Mouse (Mus musculus) lung, embryonic 16.5 days (tissue): ENCODE results near the gene Lrrc59. TPM values are rescaled to one million over a fixed set of nuclear protein-coding genes. Genes with fewer than 3 reads are reported as not detected.
"Not testable (repeated sequence)": the region's sequence is repeated elsewhere in the genome, so short reads cannot be mapped to it uniquely, and the experiment has no call there.

Experiments used
- ATAC-seq: fragments of 200-750 bp; cut with Nextera tagmentation; 2 replicates; pipeline ENCODE4 v1.8.0; 2017; ENCODE audit warnings: low read depth, mild to moderate bottlenecking, moderate library complexity
- H3K27ac ChIP-seq: fragments of 300-500 bp; sonication (generic); 2 replicates; pipeline ENCODE4 v1.5.1; 2014; ENCODE audit warnings: mild to moderate bottlenecking, control low read depth, low read length
- H3K27me3 ChIP-seq: fragments of 300-500 bp; sonication (generic); 2 replicates; pipeline ENCODE4 v1.6.1; 2014; ENCODE audit warnings: low read depth, low read length, mixed read lengths; ENCODE audit not compliant: control insufficient read depth, insufficient read depth
- H3K36me3 ChIP-seq: fragments of 300-500 bp; sonication (generic); 2 replicates; pipeline ENCODE4 v1.6.1; 2014; ENCODE audit warnings: low read length; ENCODE audit not compliant: control insufficient read depth, insufficient read depth
- H3K4me1 ChIP-seq: fragments of 300-500 bp; sonication (generic); replicated peaks from 2 replicates; pipeline ENCODE4 v1.6.1; 2014; ENCODE audit warnings: low read length, mixed read lengths; ENCODE audit not compliant: control insufficient read depth, insufficient read depth
- H3K4me2 ChIP-seq: fragments of 300-500 bp; sonication (generic); 2 replicates; pipeline ENCODE4 v1.6.1; 2014; ENCODE audit warnings: low read depth, low read length, control low read depth
- H3K4me3 ChIP-seq: fragments of 300-500 bp; sonication (generic); 2 replicates; pipeline ENCODE4 v1.5.1; 2014; ENCODE audit warnings: mild to moderate bottlenecking, low read length, control low read depth
- H3K9ac ChIP-seq: fragments of 300-500 bp; sonication (generic); 2 replicates; pipeline ENCODE4 v1.6.1; 2014; ENCODE audit warnings: low read length, control low read depth
- H3K9me3 ChIP-seq: fragments of 300-500 bp; sonication (generic); 2 replicates; pipeline ENCODE4 v1.6.1; 2016; ENCODE audit warnings: low read length; ENCODE audit not compliant: control insufficient read depth
- WGBS: fragments of 180-500 bp; shearing (Covaris S2); extraction: QIAGEN DNeasy Blood & Tissue Kit; methylation state at CpG from one replicate; pipeline ENCODE4 v1.1.7; 2014; 5-methylcytosine and 5-hydroxymethylcytosine counted together
- polyA plus RNA-seq: library from polyadenylated mRNA; unstranded; fragments of >200 nt; fragmentation: Nextera tagmentation; extraction: Ambion mirVana; gene quantifications from 2 replicates; pipeline ENCODE4 v1.2.1, GENCODE M21; 2015

The Lrrc59 gene
- polyA plus RNA-seq, 1 experiment from 2014 or later = 167 TPM

DNA sequence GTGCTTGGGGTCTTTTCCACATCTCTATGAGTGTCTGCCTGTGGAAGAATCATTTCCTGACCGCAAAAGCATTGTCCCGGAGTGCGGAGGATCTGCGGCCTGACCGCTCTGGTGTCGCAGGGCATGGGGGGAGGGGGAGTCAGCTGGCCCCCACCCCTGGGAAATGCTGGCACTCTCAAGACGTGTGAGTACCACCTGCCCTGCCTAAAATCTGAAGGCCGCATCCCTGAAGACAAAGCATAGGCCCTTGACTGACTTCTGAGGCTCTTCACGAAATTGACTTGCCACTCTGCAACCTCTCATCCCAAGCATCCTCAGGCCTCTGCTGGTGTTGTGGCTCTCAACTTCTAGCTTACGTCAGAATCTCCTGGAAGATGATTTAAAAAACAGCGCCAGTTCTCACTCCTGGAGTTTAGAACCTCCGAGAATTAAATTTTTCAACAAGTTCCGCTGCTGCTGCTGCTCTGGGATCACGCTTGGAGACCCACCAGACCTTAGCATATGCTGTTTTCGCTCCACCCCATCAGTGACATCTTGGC, 48.1 kb downstream of the Lrrc59 start:
- Histone ChIP-seq H3K27ac (no peak overlapping the region), H3K27me3 (no peaks in the 10 kb centered on the region), H3K36me3 (no peaks in the 10 kb centered on the region), H3K9ac (peak overlapping the region; percentile 41), H3K4me1 (peaks cover 25% of the 10 kb centered on the region), H3K4me3 (peak overlapping the region; percentile 95), H3K9me3 (no peaks in the 10 kb centered on the region), H3K4me2 (peak overlapping the region; percentile 62)
- 34% methylated on average over 15 of the region's 15 CpGs for WGBS
- no peak for ATAC-seq

- Histone ChIP-seq H3K9me3 (no peaks in the 10 kb centered on the region), H3K9ac (no peak overlapping the region), H3K27me3 (no peaks in the 10 kb centered on the region), H3K4me1 (peaks cover 13% of the 10 kb centered on the region), H3K4me3 (no peak overlapping the region), H3K4me2 (no peak overlapping the region), H3K36me3 (no peaks in the 10 kb centered on the region), H3K27ac (no peak overlapping the region)
- no peak for ATAC-seq
Observed at GRCm38 (mm10) chr11:94680639-94681038, 51.1 kb downstream of the Lrrc59 start.

DNA sequence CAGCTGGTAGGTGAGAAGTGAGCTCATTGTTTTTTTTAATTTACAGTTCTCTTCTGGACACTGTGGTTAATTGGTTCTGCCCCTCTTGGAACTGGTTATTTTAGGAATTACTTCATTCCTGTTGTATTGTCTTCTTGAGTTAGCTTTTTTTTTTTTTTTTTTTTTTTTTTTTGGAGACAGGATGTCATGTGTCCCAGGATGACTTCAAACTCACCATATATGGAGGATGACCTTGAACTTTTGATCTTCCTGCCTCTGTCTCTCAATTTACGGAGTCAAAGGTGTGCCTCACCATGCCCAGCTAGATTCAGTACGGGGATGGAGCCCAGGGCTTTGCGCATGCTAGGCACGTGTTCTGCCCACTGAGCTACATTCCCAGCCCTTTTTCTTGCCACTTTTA, 52.1 kb downstream of the Lrrc59 start:
- no peak overlapping the region for H3K27ac ChIP-seq
- peaks cover 3% of the 10 kb centered on the region for H3K4me1 ChIP-seq
- H3K4me2 ChIP-seq = no peak overlapping the region
- no peaks in the 10 kb centered on the region for H3K27me3 ChIP-seq
- H3K4me3 ChIP-seq = no peak overlapping the region
- H3K9me3 ChIP-seq = no peaks in the 10 kb centered on the region
- no peak for ATAC-seq
- H3K9ac ChIP-seq = no peak overlapping the region
- 66% methylated on average over 4 of the region's 4 CpGs for WGBS
- no peaks in the 10 kb centered on the region for H3K36me3 ChIP-seq

GRCm38 (mm10) chr11:94682427-94682826, 52.9 kb downstream of the Lrrc59 start:
- Histone ChIP-seq H3K27me3 (no peaks in the 10 kb centered on the region), H3K4me3 (no peak overlapping the region), H3K27ac (no peak overlapping the region), H3K9me3 (no peaks in the 10 kb centered on the region), H3K4me1 (0 out of 2 replicates have a peak, but pooled peaks cover 3% of the 10 kb centered on the region), H3K9ac (no peak overlapping the region), H3K36me3 (no peaks in the 10 kb centered on the region), H3K4me2 (no peak overlapping the region)
- ATAC-seq = no peak
- WGBS = 75% methylated on average over 7 of the region's 7 CpGs

- Histone ChIP-seq H3K4me2 (no peak overlapping the region), H3K27me3 (no peaks in the 10 kb centered on the region), H3K36me3 (no peaks in the 10 kb centered on the region), H3K9ac (no peak overlapping the region), H3K4me3 (no peak overlapping the region), H3K9me3 (no peaks in the 10 kb centered on the region), H3K4me1 (no peaks in the 10 kb centered on the region), H3K27ac (no peak overlapping the region)
- WGBS = 74% methylated on average over 6 of the region's 6 CpGs
- ATAC-seq = no peak
Observed at GRCm38 (mm10) chr11:94687178-94687577, 57.6 kb downstream of the Lrrc59 start.

DNA sequence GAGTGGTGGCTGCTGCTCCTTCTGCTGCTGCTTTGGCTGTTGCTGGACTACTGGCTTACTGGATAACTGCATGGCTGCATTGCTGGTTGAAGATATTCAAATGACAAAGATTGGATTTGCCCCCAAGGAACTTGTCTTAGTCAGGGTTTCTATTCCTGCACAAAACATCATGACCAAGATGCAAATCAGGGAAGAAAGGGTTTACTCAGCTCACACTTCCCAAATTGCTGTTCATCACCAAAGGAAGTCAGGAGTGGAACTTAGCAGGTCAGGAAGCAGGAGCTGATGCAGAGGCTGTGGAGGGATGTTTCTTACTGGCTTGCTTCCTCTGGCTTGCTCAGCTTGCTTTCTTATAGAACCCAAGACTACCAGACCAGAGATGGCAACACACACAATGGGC, 62.9 kb downstream of the Lrrc59 start:
- H3K27me3 ChIP-seq, H3K9me3 ChIP-seq, H3K9ac ChIP-seq, H3K36me3 ChIP-seq, ATAC-seq, H3K27ac ChIP-seq, H3K4me2 ChIP-seq, H3K4me3 ChIP-seq, H3K4me1 ChIP-seq: not testable (repeated sequence)

Other genes starting within 250 kb of the Lrrc59 start
- 4.0 and 5.0 TPM in 2 replicates for gene Abcc3, start 236.8 kb upstream of the Lrrc59 start, polyA plus RNA-seq
- 6.6 and 7.0 TPM in 2 replicates for gene Cacna1g, start 155.6 kb upstream of the Lrrc59 start, polyA plus RNA-seq
- 0.08 TPM in 1 of 2 replicates, not detected in the other for gene Spata20, start 143.6 kb upstream of the Lrrc59 start, polyA plus RNA-seq
- 18.5 and 19.2 TPM in 2 replicates for gene Epn3, start 129.8 kb upstream of the Lrrc59 start, polyA plus RNA-seq
- 8.4 and 8.7 TPM in 2 replicates for gene Mycbpap, start 108.0 kb upstream of the Lrrc59 start, polyA plus RNA-seq
- 3.4 and 4.2 TPM in 2 replicates for gene Rsad1, start 80.5 kb upstream of the Lrrc59 start, polyA plus RNA-seq
- gene Chad, start 64.7 kb upstream of the Lrrc59 start, polyA plus RNA-seq = 5.8 and 7.6 TPM in 2 replicates
- 5.7 and 6.6 TPM in 2 replicates for gene Acsf2, start 27.9 kb upstream of the Lrrc59 start, polyA plus RNA-seq
- 137 and 140 TPM in 2 replicates for gene Mrpl27, start 24.0 kb downstream of the Lrrc59 start, polyA plus RNA-seq
- gene Eme1, start 24.2 kb downstream of the Lrrc59 start, polyA plus RNA-seq = 20.2 and 21.4 TPM in 2 replicates
- gene Xylt2, start 47.7 kb downstream of the Lrrc59 start, polyA plus RNA-seq = 15.1 and 17.5 TPM in 2 replicates
- gene Gm11541, start 74.7 kb downstream of the Lrrc59 start, polyA plus RNA-seq = 0.82 and 0.95 TPM in 2 replicates
- gene Cdc34b, start 112.0 kb downstream of the Lrrc59 start, polyA plus RNA-seq = 0.46 TPM in 1 of 2 replicates, not detected in the other
- not detected in 2 replicates for gene Tmem92, start 152.9 kb downstream of the Lrrc59 start, polyA plus RNA-seq